Mouse (Mus musculus) lung, embryonic 15.5 days (tissue): ENCODE data around the gene Nars2. TPM values are rescaled to one million over a fixed set of nuclear protein-coding genes. Genes with fewer than 3 reads are reported as not detected.
"Not testable (repeated sequence)": the region's sequence is repeated elsewhere in the genome, so short reads cannot be mapped to it uniquely, and the experiment has no call there.

ENCODE experiments used
- ATAC-seq: fragments of 200-750 bp; cut with Nextera tagmentation; 2 replicates; pipeline ENCODE4 v1.8.0; 2017; ENCODE audit warnings: moderate number of reproducible peaks, borderline replicate concordance; ENCODE audit not compliant: low FRiP score, low TSS enrichment; ENCODE audit errors: extremely low read depth
- H3K27ac ChIP-seq: fragments of 300-500 bp; sonication (generic); 2 replicates; pipeline ENCODE4 v1.5.1; 2015; ENCODE audit warnings: moderate library complexity, mild to moderate bottlenecking, inconsistent platforms
- H3K27me3 ChIP-seq: fragments of 300-500 bp; sonication (generic); 2 replicates; pipeline ENCODE4 v1.6.1; 2015; ENCODE audit warnings: inconsistent platforms
- H3K36me3 ChIP-seq: fragments of 300-500 bp; sonication (generic); 2 replicates; pipeline ENCODE4 v1.6.1; 2015; ENCODE audit warnings: inconsistent platforms
- H3K4me1 ChIP-seq: fragments of 300-500 bp; sonication (generic); 2 replicates; pipeline ENCODE4 v1.6.1; 2015; ENCODE audit warnings: inconsistent platforms
- H3K4me2 ChIP-seq: fragments of 300-500 bp; sonication (generic); 2 replicates; pipeline ENCODE4 v1.6.1; 2015; ENCODE audit warnings: inconsistent platforms, mild to moderate bottlenecking, moderate library complexity
- H3K4me3 ChIP-seq: fragments of 300-500 bp; sonication (generic); 2 replicates; pipeline ENCODE4 v1.5.1; 2015; ENCODE audit warnings: mild to moderate bottlenecking, inconsistent platforms
- H3K9ac ChIP-seq: fragments of 300-500 bp; sonication (generic); 2 replicates; pipeline ENCODE4 v1.6.1; 2015; ENCODE audit warnings: inconsistent platforms
- H3K9me3 ChIP-seq: fragments of 300-500 bp; sonication (generic); 2 replicates; pipeline ENCODE4 v1.6.1; 2016; ENCODE audit warnings: inconsistent platforms
- WGBS: fragments of 180-500 bp; shearing (Covaris S2); methylation state at CpG from one replicate; pipeline ENCODE4 v1.1.7; 2015; 5-methylcytosine and 5-hydroxymethylcytosine counted together
- polyA plus RNA-seq: library from polyadenylated mRNA; unstranded; fragments of >200 nt; fragmentation: Nextera tagmentation; extraction: Ambion mirVana; gene quantifications from 2 replicates; pipeline ENCODE4 v1.2.1, GENCODE M21; 2015

Nars2 gene
- polyA plus RNA-seq, 1 experiment from 2014 or later: 20.0 TPM

DNA sequence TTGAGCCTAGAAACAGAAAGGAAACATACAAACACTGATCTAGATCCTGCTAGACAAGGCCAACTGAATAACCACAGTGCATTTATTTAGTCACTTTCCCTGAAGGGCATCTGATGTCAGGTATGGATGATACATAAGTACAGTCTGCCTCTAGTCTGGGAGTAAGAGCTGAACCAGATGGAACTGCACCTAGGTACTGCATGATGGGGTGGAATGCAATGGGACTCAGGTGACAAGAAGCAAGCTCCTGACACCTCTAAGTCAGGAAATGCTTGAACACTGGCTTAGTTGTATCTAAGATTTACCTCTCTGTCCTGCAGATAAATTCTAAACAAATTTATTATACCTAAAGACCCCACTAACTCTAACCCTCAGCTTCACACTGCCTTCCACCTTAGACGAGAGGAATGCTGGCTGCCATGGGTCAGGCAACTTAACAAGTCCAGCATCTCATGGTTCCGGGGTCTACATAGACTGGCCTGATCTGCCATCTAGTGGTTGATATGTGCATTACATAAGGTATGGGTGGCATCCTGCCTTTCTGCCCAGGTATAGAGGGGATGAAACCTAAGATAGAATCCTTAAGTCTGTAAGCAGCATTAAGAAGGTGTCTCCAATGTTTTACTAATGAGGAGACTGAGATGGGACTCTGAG lies 35.7 kb upstream of the Nars2 start:
- WGBS: 2% methylated on average over 2 of the region's 2 CpGs

DNA sequence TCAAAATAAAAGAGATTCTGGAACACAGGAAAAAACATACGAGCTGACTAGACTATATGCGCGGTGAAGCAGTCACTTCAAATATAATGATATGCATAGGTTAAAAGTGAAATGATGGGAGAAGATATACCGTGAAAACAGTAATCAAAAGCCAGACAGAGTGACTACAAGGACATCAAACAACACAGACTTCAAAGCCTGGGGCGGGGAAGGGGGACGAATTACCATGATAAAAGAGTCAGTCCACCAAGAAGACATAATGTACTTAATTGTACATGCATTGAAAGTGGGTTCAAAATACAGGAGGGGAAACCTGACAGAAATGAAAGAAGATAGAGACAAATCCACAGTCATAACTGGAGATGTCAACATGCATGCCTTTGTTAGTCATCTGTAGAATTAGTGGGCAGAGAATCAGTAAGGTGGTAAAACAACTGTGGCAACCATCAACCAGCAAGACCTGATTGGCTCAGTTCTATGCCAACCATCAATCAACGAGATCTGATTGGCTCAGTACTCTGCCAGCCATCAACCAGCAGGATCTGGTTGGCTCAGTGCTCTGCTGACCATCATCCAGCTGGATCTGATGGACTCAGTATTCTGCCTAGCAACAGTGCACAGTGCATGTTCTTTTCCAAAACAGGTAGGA lies 30.7 kb upstream of the Nars2 start:
- Histone ChIP-seq H3K36me3 (no peaks in the 10 kb centered on the region), H3K27me3 (no peaks in the 10 kb centered on the region), H3K9me3 (no peaks in the 10 kb centered on the region), H3K4me3 (no peak overlapping the region), H3K27ac (no peak overlapping the region), H3K4me2 (no peak overlapping the region), H3K4me1 (no peaks in the 10 kb centered on the region), H3K9ac (no peak overlapping the region)
- no peak for ATAC-seq
- WGBS: 69% methylated on average over 7 of the region's 7 CpGs

More for the DNA sequence above, 35.7 kb upstream of the Nars2 start:
- H3K36me3 ChIP-seq: no peaks in the 10 kb centered on the region
- H3K4me1 ChIP-seq: no peaks in the 10 kb centered on the region
- H3K4me3 ChIP-seq: no peak overlapping the region
- no peak overlapping the region for H3K9ac ChIP-seq
- H3K9me3 ChIP-seq: no peaks in the 10 kb centered on the region
- ATAC-seq: 0 out of 2 replicates have a peak, but pooled peaks have one; percentile 41
- H3K27me3 ChIP-seq: no peaks in the 10 kb centered on the region
- H3K27ac ChIP-seq: no peak overlapping the region
- no peak overlapping the region for H3K4me2 ChIP-seq

DNA sequence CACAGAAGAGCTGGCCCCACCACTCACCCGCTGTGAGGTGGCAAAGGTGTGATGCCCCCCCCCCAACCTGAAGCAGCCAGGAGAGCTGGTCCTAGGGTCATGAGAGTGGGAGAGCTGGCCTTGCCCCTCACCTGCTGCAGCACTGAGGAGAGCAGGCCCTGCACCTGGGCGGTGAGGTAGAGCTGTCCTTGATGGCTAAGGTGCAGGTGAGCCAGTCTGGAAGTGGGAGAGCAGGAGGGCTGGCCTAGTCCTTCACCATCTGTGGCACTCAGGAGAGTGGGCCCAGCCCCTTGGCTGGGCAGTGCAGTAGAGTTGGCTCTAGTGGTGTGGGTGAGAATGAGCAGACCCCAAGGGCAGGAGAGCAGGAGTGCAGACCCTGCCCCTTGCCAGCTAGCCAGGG lies 28.4 kb upstream of the Nars2 start:
- WGBS: 81% methylated on average over 2 of the region's 2 CpGs
- Histone ChIP-seq H3K9me3 (no peaks in the 10 kb centered on the region), H3K27me3 (no peaks in the 10 kb centered on the region), H3K9ac (no peak overlapping the region), H3K36me3 (no peaks in the 10 kb centered on the region), H3K27ac (no peak overlapping the region), H3K4me1 (no peaks in the 10 kb centered on the region), H3K4me3 (no peak overlapping the region), H3K4me2 (no peak overlapping the region)
- peak; percentile 19; the same call in 1 of the 2 replicates for ATAC-seq

DNA sequence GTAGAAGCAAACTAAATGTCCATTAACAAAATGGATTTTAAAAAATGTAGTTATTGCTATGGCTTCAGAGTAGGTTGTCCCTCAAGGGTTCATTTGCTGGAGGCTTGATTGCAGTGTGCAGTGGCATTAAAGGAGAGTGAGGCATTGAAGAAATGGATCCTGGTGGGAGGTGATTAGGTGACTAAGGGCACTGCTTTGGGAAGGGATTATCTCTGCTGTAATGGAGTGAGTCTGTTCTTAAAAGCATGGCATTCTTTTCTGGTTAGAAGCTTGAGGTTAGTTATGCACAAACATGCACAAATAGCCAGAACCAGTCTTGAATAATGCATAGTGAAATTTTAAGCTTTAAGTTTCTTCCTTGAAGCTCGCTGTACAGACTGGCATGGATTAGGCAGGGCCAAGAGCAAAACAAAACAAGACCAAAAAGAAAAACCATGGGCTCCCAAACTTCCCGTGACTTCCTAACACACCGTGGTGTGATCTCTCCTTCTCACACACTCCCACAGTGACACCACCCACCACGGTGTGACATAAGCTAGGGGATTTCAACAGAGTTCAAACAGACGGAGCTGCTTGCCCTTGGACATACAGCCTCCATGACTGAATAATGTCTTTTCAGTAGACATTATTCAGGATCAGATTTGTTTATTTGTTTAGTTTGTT lies 7.5 kb upstream of the Nars2 start:
- Histone ChIP-seq H3K4me3 (no peak overlapping the region), H3K4me1 (no peaks in the 10 kb centered on the region), H3K27me3 (no peaks in the 10 kb centered on the region), H3K27ac (no peak overlapping the region), H3K9me3 (no peaks in the 10 kb centered on the region), H3K36me3 (no peaks in the 10 kb centered on the region), H3K9ac (no peak overlapping the region), H3K4me2 (no peak overlapping the region)
- WGBS: 62% methylated on average over 5 of the region's 5 CpGs
- ATAC-seq: no peak

DNA sequence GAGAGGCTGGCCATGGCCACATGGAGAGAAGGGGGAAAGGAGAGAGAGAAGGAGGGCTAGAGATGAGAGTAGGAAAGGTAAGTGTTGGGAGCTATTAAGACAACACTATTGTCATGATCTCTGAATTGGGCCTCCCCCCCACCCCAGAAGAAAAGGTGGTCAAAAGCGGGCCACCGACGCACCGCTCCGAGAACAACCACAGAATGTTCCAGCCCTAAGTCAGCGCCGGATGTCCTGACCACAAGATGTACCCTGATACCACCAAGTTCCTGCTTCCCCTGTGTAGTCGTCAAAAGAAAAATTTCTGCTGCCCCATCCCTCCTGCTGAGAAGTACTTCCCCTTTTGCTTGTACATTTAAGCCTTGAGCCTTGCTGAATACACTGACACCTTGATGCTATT lies 4.8 kb upstream of the Nars2 start:
- H3K4me2 ChIP-seq, ATAC-seq, H3K9ac ChIP-seq, H3K27me3 ChIP-seq, H3K36me3 ChIP-seq, H3K9me3 ChIP-seq, H3K4me1 ChIP-seq, H3K27ac ChIP-seq, H3K4me3 ChIP-seq: not testable (repeated sequence)
- WGBS: 93% methylated on average over 8 of the region's 8 CpGs

DNA sequence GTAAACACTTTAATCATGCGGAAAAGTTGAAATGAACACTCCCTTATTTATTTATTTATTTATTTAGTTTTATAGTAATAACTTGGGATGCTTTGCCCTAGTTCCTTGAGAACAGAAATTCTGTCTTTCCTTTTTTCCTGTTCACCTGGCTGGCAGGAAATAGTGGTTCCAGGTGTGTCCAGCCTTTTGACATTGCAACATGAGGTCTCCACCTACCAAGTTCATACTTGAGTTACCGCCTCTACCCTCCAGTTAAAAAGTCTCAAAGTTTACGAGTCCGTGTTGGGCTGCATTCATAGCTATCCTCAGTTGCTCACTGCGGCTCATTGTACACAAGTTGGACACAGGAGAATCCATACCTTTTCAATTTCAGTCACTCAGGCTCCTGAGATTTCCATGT lies 789 bp downstream of the Nars2 start:
- Histone ChIP-seq H3K4me1 (peaks cover 17% of the 10 kb centered on the region), H3K4me3 (peak overlapping the region; percentile 62), H3K4me2 (peak overlapping the region; percentile 80), H3K27me3 (no peaks in the 10 kb centered on the region), H3K27ac (no peak overlapping the region), H3K36me3 (peaks cover 2% of the 10 kb centered on the region), H3K9me3 (no peaks in the 10 kb centered on the region), H3K9ac (peak overlapping the region; percentile 69)
- no peak for ATAC-seq
- WGBS: 27% methylated on average over 5 of the region's 5 CpGs

DNA sequence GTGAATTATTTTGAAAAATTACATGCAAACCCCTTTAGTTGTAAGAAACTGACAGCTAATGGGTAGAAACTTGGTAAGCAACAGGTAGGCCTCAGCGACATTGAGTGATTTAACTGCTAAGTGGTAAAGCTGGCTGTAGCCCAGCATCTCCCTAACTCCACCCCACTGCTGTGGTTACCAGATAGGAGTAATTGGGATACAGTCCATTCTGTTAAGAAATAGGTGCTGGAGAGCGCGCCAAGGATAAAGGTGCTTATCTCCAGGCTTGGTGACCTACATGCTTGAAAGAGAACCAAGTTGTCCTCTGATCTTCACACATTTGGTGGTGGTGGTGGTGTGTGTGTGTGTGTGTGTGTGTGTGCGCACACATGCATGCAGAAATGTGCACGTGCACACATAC lies 7.9 kb downstream of the Nars2 start:
- Histone ChIP-seq H3K27ac (no peak overlapping the region), H3K9ac (no peak overlapping the region), H3K9me3 (no peaks in the 10 kb centered on the region), H3K27me3 (no peaks in the 10 kb centered on the region), H3K4me3 (no peak overlapping the region), H3K36me3 (peaks cover 15% of the 10 kb centered on the region), H3K4me1 (no peaks in the 10 kb centered on the region), H3K4me2 (no peak overlapping the region)
- no peak for ATAC-seq
- 92% methylated on average over 5 of the region's 5 CpGs for WGBS

- no peak overlapping the region for H3K27ac ChIP-seq
- H3K4me1 ChIP-seq: peaks cover 7% of the 10 kb centered on the region
- H3K4me2 ChIP-seq: no peak overlapping the region
- no peaks in the 10 kb centered on the region; the same call in 1 of the 2 replicates for H3K36me3 ChIP-seq
- no peaks in the 10 kb centered on the region for H3K9me3 ChIP-seq
- WGBS: 39% methylated on average over 3 of the region's 3 CpGs
- H3K9ac ChIP-seq: no peak overlapping the region
- H3K27me3 ChIP-seq: no peaks in the 10 kb centered on the region
- no peak overlapping the region for H3K4me3 ChIP-seq
- ATAC-seq: no peak
These were observed 15.9 kb downstream of the Nars2 start for GRCm38 (mm10) chr7:96967188-96967587.

DNA sequence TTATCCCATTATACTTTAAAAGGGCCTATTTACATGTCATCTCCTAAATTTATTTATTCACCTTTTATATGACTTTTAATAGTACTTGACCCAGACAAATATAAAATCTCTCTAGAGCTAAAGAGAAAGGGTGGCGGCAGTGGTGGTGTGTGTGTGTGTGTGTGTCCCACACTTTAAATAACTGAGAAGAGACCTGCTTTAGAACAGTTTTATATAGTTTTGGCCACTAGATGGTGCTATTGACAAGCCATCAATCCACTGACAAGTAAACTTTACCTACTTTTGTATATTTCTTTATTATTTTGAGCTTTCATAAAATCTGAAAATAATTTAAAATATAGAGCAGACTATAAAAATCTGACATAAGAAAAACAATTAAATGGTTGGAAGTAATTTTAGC lies 19.1 kb downstream of the Nars2 start:
- Histone ChIP-seq H3K27ac (no peak overlapping the region), H3K4me3 (no peak overlapping the region), H3K9ac (no peak overlapping the region), H3K4me1 (peaks cover 7% of the 10 kb centered on the region), H3K4me2 (no peak overlapping the region), H3K36me3 (no peaks in the 10 kb centered on the region), H3K27me3 (no peaks in the 10 kb centered on the region), H3K9me3 (no peaks in the 10 kb centered on the region)
- no peak for ATAC-seq
- 12% methylated on average over 1 of the region's 1 CpGs for WGBS

DNA sequence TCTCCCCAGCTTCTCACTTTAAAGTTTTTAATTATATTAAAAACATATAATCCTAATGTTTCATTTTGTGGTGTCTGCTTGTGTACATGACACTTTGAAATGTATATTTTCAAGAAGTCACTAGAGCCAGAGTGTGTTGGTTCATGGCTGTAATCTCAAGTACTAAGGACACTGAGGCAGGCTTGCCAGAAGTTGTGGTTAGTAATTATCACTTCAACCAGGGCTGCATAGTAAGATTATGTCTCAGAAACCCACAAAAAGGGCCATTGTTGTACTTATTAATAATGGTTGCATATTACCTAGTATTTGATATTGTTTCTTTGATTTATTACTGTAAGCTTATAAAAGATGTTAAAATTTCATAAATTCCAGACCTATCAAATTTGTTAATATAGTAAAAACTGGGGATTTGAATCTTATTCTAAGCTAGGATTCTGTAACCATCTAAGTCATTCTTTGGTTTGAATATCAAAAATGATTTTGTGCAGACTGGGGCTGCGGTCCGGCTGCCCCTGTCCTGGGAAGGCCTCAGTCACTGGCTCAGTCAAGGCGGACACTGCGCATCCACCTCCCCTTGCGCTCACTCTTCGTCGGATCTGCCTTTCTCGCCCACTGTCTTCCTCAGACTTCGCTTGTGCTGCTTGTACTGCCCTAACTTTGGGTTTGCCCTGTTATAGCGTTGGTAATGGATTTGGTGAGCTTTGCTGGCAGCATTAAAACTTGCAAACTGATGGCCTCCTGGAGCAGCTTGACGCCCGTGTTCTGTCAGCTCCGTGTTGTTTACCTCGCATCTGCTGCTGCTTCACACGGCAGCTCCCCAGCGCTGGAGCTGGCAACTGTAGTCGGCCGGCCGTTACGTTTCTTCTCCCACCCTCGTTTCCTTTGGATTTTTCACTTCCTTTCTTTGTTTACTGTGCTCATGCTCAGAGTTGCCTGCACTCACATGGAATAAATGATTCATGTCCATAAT lies 20.0 kb downstream of the Nars2 start:
- WGBS: 55% methylated on average over 21 of the region's 21 CpGs
- Histone ChIP-seq H3K9ac (peak overlapping the region; percentile 25), H3K4me3 (0 out of 2 replicates have a peak overlapping the region, but pooled peaks have one; percentile 5), H3K27me3 (no peaks in the 10 kb centered on the region), H3K4me1 (peaks cover 7% of the 10 kb centered on the region), H3K4me2 (peak overlapping the region; percentile 51), H3K9me3 (no peaks in the 10 kb centered on the region), H3K36me3 (no peaks in the 10 kb centered on the region), H3K27ac (peak overlapping the region; percentile 44; the same call in 1 of the 2 replicates)
- ATAC-seq: no peak

DNA sequence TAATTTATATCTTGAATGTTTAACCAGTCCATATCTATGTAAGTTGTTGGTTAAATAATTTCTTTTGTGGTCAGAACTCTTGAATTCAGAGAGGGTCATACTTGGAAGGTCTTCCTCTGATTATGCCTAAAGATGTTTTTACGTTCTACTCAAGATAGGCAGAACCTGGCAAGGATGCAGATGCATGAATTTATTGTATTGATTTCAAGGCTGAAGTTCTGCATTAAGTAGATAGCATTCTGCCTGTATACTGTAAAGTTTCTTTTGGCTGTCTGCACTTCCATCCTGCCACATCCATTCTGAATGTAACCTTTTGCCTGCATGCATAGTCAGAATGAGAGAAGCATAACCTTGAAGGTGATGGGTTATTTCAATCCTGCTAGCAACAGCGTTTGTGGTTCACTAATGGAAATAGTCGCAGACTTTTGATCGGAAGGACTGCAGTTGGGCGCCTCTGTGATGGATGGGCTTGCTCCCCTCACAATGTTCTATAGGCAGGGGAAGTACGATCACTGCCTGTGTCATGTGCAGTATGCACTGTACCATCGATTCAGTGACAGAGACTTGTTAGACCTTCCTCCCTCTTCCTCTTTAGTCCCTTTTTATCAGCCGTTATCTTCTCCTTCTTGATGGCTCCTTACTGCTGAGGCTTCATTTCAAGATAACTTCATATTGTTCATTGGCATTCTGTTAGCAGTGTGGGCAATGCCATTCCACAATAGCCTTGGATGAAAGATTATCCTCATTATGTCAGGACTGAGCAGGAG lies 21.0 kb downstream of the Nars2 start:
- Histone ChIP-seq H3K27me3 (no peaks in the 10 kb centered on the region), H3K4me2 (no peak overlapping the region; the same call in 1 of the 2 replicates), H3K9ac (no peak overlapping the region), H3K9me3 (no peaks in the 10 kb centered on the region), H3K4me1 (peaks cover 7% of the 10 kb centered on the region), H3K27ac (no peak overlapping the region), H3K36me3 (no peaks in the 10 kb centered on the region), H3K4me3 (no peak overlapping the region)
- 56% methylated on average over 8 of the region's 8 CpGs for WGBS
- ATAC-seq: no peak
